Mouse (Mus musculus) ES-Bruce4 (cell line): ENCODE measurements at regions not wholly inside any gene's neighbourhood (a gene's known extent, or its start where the extent isn't known, plus 50 kb on each side); places are given as distances from the start of the nearest gene placed in this dataset.

Experiments
- H3K27ac ChIP-seq: 2 replicates; pipeline ENCODE4 v1.5.1; 2012; ENCODE audit warnings: low read length, inconsistent platforms; ENCODE audit not compliant: insufficient read depth
- H3K27me3 ChIP-seq: 2 replicates; pipeline ENCODE4 v1.6.1; 2012; ENCODE audit warnings: mild to moderate bottlenecking, low read length, inconsistent platforms; ENCODE audit not compliant: control insufficient read depth, poor library complexity, insufficient read depth, severe bottlenecking
- H3K36me3 ChIP-seq: 2 replicates; pipeline ENCODE4 v1.6.1; 2012; ENCODE audit warnings: inconsistent platforms, mild to moderate bottlenecking, low read length, moderate library complexity; ENCODE audit not compliant: control insufficient read depth, poor library complexity, insufficient read depth, severe bottlenecking
- H3K4me1 ChIP-seq: one replicate; pipeline ENCODE4 v1.8.1; 2011; ENCODE audit warnings: low read length; ENCODE audit not compliant: control insufficient read depth, insufficient read depth
- H3K4me3 ChIP-seq: 2 replicates; pipeline ENCODE4 v1.5.1; 2011; ENCODE audit warnings: low read depth, mild to moderate bottlenecking, low read length
- H3K9ac ChIP-seq: 2 replicates; pipeline ENCODE4 v1.6.1; 2012; ENCODE audit warnings: low read depth, mild to moderate bottlenecking, inconsistent platforms; ENCODE audit not compliant: poor library complexity, severe bottlenecking
- H3K9me3 ChIP-seq: replicated peaks from 2 replicates; pipeline ENCODE4 v1.6.1; 2012; ENCODE audit warnings: mild to moderate bottlenecking, low read length, inconsistent platforms; ENCODE audit not compliant: control insufficient read depth, poor library complexity, insufficient read depth, severe bottlenecking
- CTCF ChIP-seq: IDR thresholded peaks from one replicate; pipeline ENCODE4 v1.8.1; 2011; ENCODE audit warnings: low read depth, low read length
- EP300 ChIP-seq: IDR thresholded peaks from 2 replicates; pipeline ENCODE4 v1.6.1; 2011; ENCODE audit warnings: low read depth, low read length; ENCODE audit not compliant: insufficient read depth
- POLR2A ChIP-seq: IDR thresholded peaks from one replicate; pipeline ENCODE4 v1.8.1; 2011; ENCODE audit warnings: low read length; ENCODE audit not compliant: insufficient read depth

- no peak overlapping the region for H3K9ac ChIP-seq
- TF ChIP-seq EP300 (no peak), CTCF (no peak), POLR2A (no peak)
- no peaks in the 10 kb centered on the region for H3K9me3 ChIP-seq
- peaks cover 3% of the 10 kb centered on the region for H3K4me1 ChIP-seq
- H3K27ac ChIP-seq = no peak overlapping the region
- no peak overlapping the region for H3K4me3 ChIP-seq
- H3K36me3 ChIP-seq = no peaks in the 10 kb centered on the region
- no peaks in the 10 kb centered on the region for H3K27me3 ChIP-seq
Observed at GRCm38 (mm10) chr6:31944546-31944945, 105.5 kb upstream of the 1700012A03Rik start.

- Histone ChIP-seq H3K9ac (no peak overlapping the region), H3K27me3 (no peaks in the 10 kb centered on the region), H3K27ac (no peak overlapping the region), H3K36me3 (no peaks in the 10 kb centered on the region), H3K9me3 (no peaks in the 10 kb centered on the region), H3K4me3 (no peak overlapping the region), H3K4me1 (peaks cover 1% of the 10 kb centered on the region)
- no peak for TF ChIP-seq CTCF
- TF ChIP-seq POLR2A = no peak
- no peak for TF ChIP-seq EP300
Observed at GRCm38 (mm10) chr6:31942696-31943095, 107.3 kb upstream of the 1700012A03Rik start.

GRCm38 (mm10) chr6:31938216-31938814 lies 111.7 kb upstream of the 1700012A03Rik start:
- TF ChIP-seq CTCF (peak; percentile 86), POLR2A (no peak), EP300 (no peak)
- peak overlapping the region; percentile 69 for H3K4me3 ChIP-seq
- no peaks in the 10 kb centered on the region for H3K4me1 ChIP-seq
- H3K27ac ChIP-seq = no peak overlapping the region
- H3K36me3 ChIP-seq = no peaks in the 10 kb centered on the region
- H3K27me3 ChIP-seq = no peaks in the 10 kb centered on the region
- H3K9me3 ChIP-seq = no peaks in the 10 kb centered on the region
- no peak overlapping the region for H3K9ac ChIP-seq

- H3K27ac ChIP-seq = no peak overlapping the region
- H3K9ac ChIP-seq = no peak overlapping the region
- H3K36me3 ChIP-seq = no peaks in the 10 kb centered on the region
- no peak for TF ChIP-seq CTCF
- TF ChIP-seq POLR2A = no peak
- TF ChIP-seq EP300 = peak; percentile 56; the same call in 1 of the 2 replicates
- no peak overlapping the region for H3K4me3 ChIP-seq
- H3K9me3 ChIP-seq = no peaks in the 10 kb centered on the region
- no peaks in the 10 kb centered on the region for H3K4me1 ChIP-seq
- H3K27me3 ChIP-seq = no peaks in the 10 kb centered on the region
Observed at GRCm38 (mm10) chr6:31937146-31937545, 112.9 kb upstream of the 1700012A03Rik start.

- H3K36me3 ChIP-seq = no peaks in the 10 kb centered on the region
- no peak overlapping the region for H3K27ac ChIP-seq
- TF ChIP-seq EP300 = no peak
- TF ChIP-seq CTCF = no peak
- TF ChIP-seq POLR2A = no peak
- H3K9me3 ChIP-seq = no peaks in the 10 kb centered on the region
- no peaks in the 10 kb centered on the region for H3K27me3 ChIP-seq
- no peak overlapping the region for H3K9ac ChIP-seq
- H3K4me3 ChIP-seq = no peak overlapping the region
- H3K4me1 ChIP-seq = no peaks in the 10 kb centered on the region
Observed at GRCm38 (mm10) chr6:31934826-31935225, 115.2 kb upstream of the 1700012A03Rik start.

GRCm38 (mm10) chr6:31933956-31934355 lies 116.1 kb upstream of the 1700012A03Rik start:
- no peak overlapping the region for H3K9ac ChIP-seq
- H3K4me1 ChIP-seq = no peaks in the 10 kb centered on the region
- no peaks in the 10 kb centered on the region for H3K9me3 ChIP-seq
- no peak overlapping the region for H3K27ac ChIP-seq
- TF ChIP-seq EP300 = no peak
- no peak for TF ChIP-seq CTCF
- TF ChIP-seq POLR2A = no peak
- 0 out of 2 replicates have a peak overlapping the region, but pooled peaks have one; percentile 5 for H3K4me3 ChIP-seq
- H3K36me3 ChIP-seq = no peaks in the 10 kb centered on the region
- H3K27me3 ChIP-seq = no peaks in the 10 kb centered on the region
